Mouse (Mus musculus): Measurements from ENCODE around the gene Nfatc4.

DNA sequence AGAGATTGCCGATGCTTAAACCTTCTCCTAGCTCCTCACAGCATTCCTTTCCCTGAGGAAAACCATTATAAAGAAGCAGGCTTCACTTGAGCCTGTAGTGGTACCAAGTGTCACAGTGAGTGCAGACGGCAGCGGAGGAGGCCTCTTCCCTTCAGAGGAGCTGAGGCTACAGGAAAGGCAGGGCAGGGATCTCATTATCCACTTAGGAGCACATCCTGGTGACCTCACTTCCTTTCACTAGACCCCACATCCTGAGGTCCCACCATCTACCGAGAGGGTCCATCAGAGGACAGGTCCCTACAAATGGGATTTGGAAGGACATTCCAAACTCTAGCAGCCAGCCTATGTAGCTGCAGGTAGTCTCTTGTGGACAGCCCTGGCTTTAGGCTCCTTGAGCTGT lies 34.6 kb downstream of the Nfatc4 start:
- TF ChIP-seq CTCF (IDR thresholded peaks at IDR 0.05; ENCODE audit: control insufficient read depth, insufficient read depth, insufficient replicate concordance, low read depth, low read length) (no peak), POLR2A (IDR thresholded peaks at IDR 0.05; ENCODE audit: control insufficient read depth, low read depth, low read length) (no peak)
